Mouse (Mus musculus) bone marrow, adult 2 months (tissue): ENCODE measurements around the gene Gm6685. TPM values are rescaled to one million over a fixed set of nuclear protein-coding genes. Genes with fewer than 3 reads are reported as not detected.
"Not testable (repeated sequence)": the region's sequence is repeated elsewhere in the genome, so short reads cannot be mapped to it uniquely, and the experiment has no call there.

Source experiments
- H3K27ac ChIP-seq: fragments of 200-500 bp; 2 replicates; pipeline ENCODE4 v1.5.1; 2012; ENCODE audit warnings: low read depth, mild to moderate bottlenecking, control low read depth, inconsistent platforms, low read length; ENCODE audit not compliant: control insufficient read depth, poor library complexity, insufficient read depth
- H3K4me1 ChIP-seq: fragments of 200-500 bp; 2 replicates; pipeline ENCODE4 v1.6.1; 2011; ENCODE audit warnings: low read length; ENCODE audit not compliant: control insufficient read depth, insufficient read depth
- H3K4me3 ChIP-seq: fragments of 200-500 bp; replicated peaks from 2 replicates; pipeline ENCODE3; 2011; ENCODE audit warnings: mild to moderate bottlenecking, low read depth, low read length, control low read depth; ENCODE audit not compliant: control insufficient read depth
- CTCF ChIP-seq: fragments of 200-500 bp; IDR thresholded peaks from 2 replicates; pipeline ENCODE4 v1.5.1; 2011; ENCODE audit warnings: low read length, control low read depth; ENCODE audit not compliant: control insufficient read depth, insufficient read depth
- POLR2A ChIP-seq: fragments of 200-500 bp; IDR thresholded peaks from 2 replicates; pipeline ENCODE4 v1.6.1; 2011; ENCODE audit warnings: low read depth, mild to moderate bottlenecking, control low read depth, low read length, borderline replicate concordance; ENCODE audit not compliant: control insufficient read depth
- WGBS: fragments of 180-500 bp; shearing (Covaris S2); methylation state at CpG from one replicate; pipeline ENCODE4 v1.1.7; 2018; 5-methylcytosine and 5-hydroxymethylcytosine counted together
- polyA plus RNA-seq: library from polyadenylated mRNA; stranded (reverse); fragments of >200 nt; gene quantifications from 2 replicates; pipeline ENCODE4 v1.2.4, GENCODE M21; 2011; ENCODE audit warnings: low replicate concordance; ENCODE audit not compliant: missing spikeins, insufficient read depth, insufficient read length

The Gm6685 gene
- 3.1 TPM in 1 of 2 replicates, not detected in the other for polyA plus RNA-seq

DNA sequence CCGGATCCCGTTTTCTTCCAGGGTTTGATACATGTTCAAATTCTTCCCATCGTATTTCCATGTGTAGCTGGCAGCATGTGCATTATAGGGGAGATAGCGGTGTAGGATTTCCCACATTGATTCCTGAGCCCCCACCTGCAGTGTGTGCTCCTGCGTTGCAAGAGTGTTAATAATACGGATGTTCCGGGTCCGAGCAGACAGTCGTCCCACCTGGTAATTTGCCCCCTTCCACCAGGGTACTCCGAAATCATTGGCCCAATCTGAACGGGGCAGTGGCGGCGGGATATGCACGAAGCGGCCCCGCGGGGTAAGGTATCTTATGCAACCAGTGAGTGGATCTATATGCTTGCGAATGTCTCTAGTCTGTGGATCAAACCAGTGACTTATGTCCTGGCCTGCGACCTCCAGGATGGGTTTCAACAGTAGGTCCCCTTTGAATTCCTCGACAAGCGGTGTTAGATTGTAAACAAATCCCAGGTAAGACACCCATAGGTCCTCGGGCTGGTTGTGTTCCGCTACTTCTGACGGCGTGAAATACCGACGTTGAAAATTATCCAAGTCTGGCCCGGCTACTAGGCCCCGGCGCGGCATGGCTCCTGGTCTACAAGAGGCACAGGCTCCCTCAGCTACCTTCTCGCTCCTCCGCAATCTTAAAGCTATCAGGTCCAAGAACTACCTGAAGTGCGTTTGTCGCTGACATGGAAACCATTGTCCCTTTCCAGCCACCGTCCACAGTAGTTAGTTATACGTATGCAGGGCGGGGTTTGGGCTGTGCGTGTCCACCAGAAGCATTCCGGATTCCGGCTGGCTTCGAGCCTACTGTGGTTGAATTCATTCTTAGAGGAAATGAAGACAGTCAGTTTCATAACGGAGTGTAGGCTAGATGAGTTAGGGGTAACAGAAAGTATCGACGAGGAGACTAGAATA lies at the start of gene Gm6685:
Gene Gm6685, minus strand, starts transcription at position 644 of the 927 bp plus-strand sequence.
- not testable (repeated sequence) for H3K4me3 ChIP-seq, H3K27ac ChIP-seq, H3K4me1 ChIP-seq
- 87% methylated on average over 45 of the region's 45 CpGs for WGBS

DNA sequence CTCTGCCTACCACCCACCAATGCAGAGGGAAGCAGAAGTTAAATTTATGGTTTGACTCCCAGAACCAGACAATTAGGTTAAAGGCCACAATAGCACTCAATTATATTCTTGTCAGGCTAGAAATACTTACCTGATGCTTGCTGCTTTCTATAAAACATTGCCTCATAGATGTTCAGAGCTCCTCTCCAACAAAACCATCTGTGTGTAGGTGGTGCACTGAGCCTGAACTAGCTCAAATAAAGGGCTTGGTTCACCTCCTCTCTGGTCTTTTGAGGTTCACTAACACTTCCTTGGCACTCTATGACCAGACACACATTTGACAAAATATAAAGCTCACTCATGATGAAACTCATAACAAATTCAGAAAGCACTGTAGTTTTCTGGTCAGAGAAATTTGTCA lies 36.2 kb upstream of the Gm6685 start:
- no peaks in the 10 kb centered on the region for H3K4me1 ChIP-seq
- TF ChIP-seq POLR2A = no peak
- TF ChIP-seq CTCF = no peak
- H3K4me3 ChIP-seq = no peak overlapping the region
- no peak overlapping the region for H3K27ac ChIP-seq

DNA sequence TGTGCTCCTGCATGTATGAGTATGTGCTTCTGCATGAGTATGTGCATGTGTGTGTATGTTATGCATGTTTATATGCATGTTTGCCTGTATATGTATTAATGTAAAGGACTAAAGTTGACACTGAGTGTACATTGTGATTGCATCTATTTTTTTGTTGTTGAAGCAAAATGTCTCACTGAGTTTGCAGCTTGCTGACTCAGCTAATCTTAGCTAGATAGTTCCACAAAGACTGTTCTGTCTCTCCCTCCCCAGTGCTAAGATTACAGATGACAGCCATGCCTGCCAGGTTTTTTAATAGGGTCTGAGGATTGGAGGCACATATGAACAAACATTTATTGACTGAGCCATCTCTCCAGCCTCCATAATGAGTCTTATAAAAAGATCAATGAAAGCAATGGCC lies 35.0 kb upstream of the Gm6685 start:
- TF ChIP-seq CTCF (no peak), POLR2A (no peak)
- H3K27ac ChIP-seq = no peak overlapping the region
- no peaks in the 10 kb centered on the region for H3K4me1 ChIP-seq
- H3K4me3 ChIP-seq = no peak overlapping the region

DNA sequence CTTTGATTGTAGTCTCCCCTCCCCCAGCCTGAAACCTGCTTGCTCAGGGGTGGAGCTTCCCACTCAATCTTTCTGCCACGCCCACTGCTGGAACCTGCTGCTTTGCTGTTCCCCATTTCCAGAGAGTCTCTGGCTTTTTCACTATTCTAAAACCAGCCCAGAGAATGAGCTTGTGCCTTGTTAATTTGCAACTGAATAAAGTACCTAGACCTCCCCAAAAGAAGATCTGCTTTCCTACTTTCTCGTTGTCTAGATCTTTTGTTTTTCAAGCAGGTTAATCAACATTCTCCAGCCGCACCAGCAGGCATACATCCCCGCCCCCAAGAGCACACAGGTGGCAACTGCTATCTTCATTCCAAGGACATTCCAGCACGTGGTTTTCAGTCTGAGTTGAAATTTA lies 31.7 kb upstream of the Gm6685 start:
- not testable (repeated sequence) for H3K4me1 ChIP-seq, H3K4me3 ChIP-seq, H3K27ac ChIP-seq
- WGBS = 76% methylated on average over 5 of the region's 5 CpGs

DNA sequence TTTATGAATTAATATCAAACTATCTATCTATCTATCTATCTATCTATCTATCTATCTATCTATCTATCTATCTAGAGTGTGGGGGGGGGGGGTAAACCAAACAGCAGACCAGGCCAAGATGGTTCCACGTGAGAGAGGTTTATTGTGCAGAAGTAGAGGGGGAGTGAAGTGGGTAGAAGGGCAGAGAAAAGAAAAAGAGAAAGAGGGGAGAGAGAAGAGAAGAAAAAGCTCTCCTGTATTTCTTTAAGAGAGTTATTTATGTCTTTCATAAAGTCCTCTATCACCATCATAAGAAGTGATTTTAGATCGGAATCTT lies 26.2 kb upstream of the Gm6685 start:
- H3K27ac ChIP-seq = peak overlapping the region; percentile 81
- 49% methylated on average over 2 of the region's 2 CpGs for WGBS

DNA sequence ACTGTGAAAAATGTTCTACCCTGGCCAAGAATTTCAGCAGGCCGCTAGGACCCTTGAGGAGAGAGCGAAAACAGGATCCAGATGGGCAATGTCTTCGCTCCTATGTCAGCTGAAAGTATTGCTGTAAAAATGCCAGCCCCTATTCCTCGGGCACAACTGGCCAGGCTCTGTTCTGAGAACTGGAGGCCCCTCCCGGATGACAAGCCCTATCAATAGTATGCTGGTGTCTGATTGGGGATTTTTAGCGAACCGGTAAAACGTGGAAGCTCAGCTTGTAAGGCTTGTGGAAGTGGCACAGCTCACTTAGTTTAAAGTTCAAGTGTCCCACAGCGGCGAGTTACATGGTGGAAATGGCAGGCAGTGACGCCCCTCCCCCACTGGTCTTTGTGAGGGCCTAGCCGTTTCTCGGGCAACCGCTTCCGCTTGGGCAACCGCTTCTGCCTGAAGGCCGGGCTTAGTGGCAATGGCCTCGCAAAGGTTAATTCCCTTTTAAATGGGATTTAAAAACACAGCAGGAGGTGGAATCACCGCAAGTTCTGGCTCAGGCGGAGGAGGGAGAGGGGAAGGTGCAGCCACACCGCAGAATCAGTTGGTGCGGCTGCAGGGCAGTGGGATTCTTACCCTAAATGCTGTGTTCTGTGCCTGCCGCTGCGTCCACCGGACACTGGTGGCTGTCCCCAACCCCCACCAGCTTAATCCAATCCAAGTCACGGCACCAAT lies 25.7 kb upstream of the Gm6685 start:
- Histone ChIP-seq H3K4me3 (peak overlapping the region; percentile 46), H3K27ac (peak overlapping the region; percentile 81), H3K4me1 (no peaks in the 10 kb centered on the region; the same call in 1 of the 2 replicates)
- TF ChIP-seq CTCF = no peak
- 7% methylated on average over 26 of the region's 26 CpGs for WGBS

More for the DNA sequence above, 26.2 kb upstream of the Gm6685 start:
- H3K4me3 ChIP-seq = peak overlapping the region; percentile 46
- no peaks in the 10 kb centered on the region; the same call in 1 of the 2 replicates for H3K4me1 ChIP-seq
- TF ChIP-seq CTCF = no peak
- no peak for TF ChIP-seq POLR2A

DNA sequence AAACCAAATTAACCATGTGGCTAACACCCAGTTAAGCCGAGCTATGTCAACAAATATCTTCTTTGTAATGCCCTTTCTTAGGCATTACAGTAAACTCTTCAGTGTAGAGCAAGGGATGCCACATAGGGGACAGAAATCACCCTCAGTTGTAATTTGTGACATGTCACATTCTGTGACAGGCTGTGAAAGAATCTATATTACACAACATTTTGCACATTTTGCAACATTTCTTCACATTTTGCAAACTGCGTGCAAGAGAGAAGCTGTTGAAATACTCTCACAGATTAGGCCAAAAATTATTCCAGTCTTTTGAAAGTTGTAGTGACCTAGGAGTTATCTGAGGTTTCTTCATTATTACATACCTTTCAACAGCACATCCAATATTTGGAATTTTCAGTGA lies 3.8 kb upstream of the Gm6685 start:
- WGBS = 46% methylated on average over 2 of the region's 2 CpGs
- no peak overlapping the region for H3K4me3 ChIP-seq
- H3K4me1 ChIP-seq = no peaks in the 10 kb centered on the region
- TF ChIP-seq CTCF (no peak), POLR2A (no peak)
- H3K27ac ChIP-seq = no peak overlapping the region

DNA sequence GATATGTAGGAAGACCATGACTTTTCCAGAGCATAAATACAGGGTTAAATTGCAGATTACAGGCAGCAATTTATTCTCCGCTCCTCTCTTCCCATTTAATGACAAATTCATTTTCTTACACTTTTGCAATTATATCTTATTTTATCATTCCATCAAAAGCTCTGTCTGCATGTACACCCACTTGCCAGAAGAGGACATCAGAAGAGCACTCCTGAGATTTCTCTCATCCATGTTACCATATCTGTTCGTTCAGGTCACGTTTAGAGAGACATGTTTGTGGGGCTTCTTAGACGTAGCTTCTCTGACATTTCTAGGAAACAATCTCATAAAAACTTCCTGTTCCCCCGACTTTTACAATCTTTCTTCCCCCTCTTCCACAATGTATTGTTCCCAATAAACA lies 2.2 kb upstream of the Gm6685 start:
- 37% methylated on average over 5 of the region's 5 CpGs for WGBS
- TF ChIP-seq POLR2A = no peak
- Histone ChIP-seq H3K27ac (no peak overlapping the region), H3K4me3 (no peak overlapping the region), H3K4me1 (no peaks in the 10 kb centered on the region)

DNA sequence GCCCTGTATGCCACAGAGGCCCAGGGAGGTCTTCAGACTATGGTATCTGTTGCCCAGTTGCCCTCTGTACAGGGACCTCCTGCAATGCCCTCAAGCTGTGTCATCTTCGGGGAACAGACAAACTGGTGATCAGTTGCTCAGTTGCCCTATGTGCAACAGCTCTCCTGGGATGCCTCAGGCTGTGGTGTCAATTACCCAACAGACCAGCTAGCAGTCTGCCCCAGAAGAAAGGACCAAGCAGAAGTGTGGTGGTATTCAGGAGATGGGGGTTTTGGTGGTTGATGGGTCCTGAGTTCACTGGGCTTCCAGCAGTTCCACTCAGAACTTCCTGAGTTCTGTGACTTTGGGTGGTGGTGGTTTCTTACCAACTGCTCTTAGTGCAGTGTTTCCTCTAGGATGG lies 11.8 kb downstream of the Gm6685 start:
- Histone ChIP-seq H3K27ac (no peak overlapping the region), H3K4me3 (no peak overlapping the region), H3K4me1 (no peaks in the 10 kb centered on the region)
- WGBS = 40% methylated on average over 1 of the region's 1 CpGs
- TF ChIP-seq CTCF (no peak), POLR2A (no peak)
